Mouse (Mus musculus) heart, postnatal 10 days (tissue): Measurements from ENCODE around the gene Fbl. TPM values are rescaled to one million over a fixed set of nuclear protein-coding genes. Genes with fewer than 3 reads are reported as not detected.
A peak's percentile ranks its signal among the peaks of the same experiment; 100 is the strongest.
"Not testable (repeated sequence)": the region's sequence is repeated elsewhere in the genome, so short reads cannot be mapped to it uniquely, and the experiment has no call there.

ENCODE experiments used
- DNase-seq, 2 experiments: peaks; one replicate each; pipeline ENCODE4 v3.0.0; 2021
- intact Hi-C: fragments of 180-260 bp; cut with DNase I; formaldehyde crosslinking; loops from one replicate; pipeline ENCODE4 v1.15.1; 2025
- total RNA-seq, 2 experiments: library from RNA; stranded (reverse); gene quantifications; 2 replicates each; pipeline ENCODE4 v1.2.3; 2021

Fbl gene
- total RNA-seq, 2 experiments from 2014 or later = 46.8 to 50.0 TPM

DNA sequence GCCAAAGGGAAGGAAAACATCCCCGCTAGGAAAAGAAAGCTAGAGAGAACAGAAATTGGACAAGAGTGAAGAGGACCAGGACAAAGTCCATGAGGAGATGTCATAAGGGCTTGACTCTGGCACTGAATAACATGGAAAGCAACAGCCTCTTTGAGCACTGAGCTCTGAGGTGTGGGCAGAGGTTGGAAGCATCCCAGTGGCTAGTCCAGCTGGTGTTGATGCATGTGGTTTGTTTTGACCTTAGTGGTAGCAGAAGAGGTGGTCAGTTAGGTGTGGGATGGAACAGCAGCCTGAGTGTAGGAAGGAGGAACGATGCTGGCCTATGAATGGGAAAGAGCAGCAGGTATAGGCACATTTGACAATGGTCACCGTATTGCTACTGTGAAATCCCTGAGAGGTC is 22.0 kb downstream of the Fbl start:
- intact Hi-C loops = no loop called here
- no peak for DNase-seq

DNA sequence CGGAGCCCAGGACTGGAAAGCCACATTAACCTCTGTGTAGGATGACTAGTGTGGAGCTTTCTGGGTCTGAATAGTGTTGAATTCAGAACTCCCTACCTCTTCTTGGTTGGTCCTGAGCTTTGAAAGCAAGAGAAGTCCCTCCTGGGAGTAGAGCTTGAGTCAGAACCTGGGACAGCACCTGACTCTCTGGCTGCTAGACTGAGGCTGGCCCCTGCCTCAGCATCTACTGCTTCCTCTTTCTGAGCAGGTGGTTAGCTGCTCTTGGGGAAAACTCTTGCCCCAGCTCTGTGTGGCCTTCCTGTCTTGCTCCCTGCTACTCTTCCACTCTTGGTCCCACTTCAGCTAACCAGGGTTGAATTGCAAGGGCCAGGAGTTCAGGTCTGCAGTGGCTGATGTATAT is 22.4 kb downstream of the Fbl start:
- intact Hi-C loops = no loop called here
- no peak for DNase-seq

DNA sequence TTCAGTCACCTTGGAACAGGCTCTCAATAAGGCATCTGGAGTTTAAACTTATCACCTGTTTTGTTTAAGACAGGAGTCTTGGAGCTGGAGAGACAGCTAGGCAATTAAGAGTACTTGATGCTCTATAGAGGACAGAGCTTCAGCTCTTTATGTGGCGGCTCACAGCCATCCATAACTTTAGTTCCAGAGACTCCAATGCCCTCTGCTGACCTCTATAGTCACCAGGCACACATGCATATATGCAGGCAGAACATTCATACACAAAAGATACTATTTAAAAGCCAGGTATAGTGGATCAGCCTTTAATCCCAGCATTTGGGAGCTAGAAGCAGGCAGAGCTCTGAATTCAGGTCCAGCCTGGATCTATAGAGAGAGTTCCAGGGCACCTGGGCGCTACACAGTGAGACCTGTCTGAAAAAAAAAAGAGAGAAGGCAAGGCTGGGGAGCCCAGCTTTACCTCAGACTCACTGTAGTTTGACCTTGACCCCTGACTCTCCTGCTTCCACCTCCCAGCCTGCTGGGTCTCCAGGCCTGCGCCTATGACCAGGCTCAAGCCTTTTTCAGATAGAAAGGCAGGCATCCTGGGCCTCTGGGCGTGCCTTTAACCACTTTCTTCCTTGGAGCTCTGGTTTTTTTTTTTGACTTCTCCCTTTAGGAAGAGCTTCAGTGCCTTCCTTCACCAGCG is 26.0 kb downstream of the Fbl start:
- DNase-seq = no peak
- intact Hi-C loops = no loop called here

DNA sequence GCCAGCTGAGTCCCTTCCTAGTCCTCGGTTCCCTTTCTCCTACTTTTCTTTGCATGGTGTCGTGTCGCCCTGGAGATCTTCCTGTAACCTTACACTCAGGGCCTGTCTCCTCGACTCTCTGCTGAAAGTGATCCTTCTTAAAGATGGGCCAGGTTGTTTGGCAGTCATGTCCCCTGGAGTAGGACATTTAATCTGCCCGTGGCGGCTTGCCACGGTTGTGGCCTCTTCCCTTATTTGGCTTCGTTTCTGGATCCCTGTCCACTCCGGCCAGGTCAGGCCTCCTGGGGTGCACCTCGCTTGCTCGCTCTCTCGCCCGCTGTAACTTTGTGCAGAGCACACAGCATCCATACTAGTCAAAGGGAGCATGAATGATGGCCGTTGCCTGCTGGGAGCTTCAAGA is 27.0 kb downstream of the Fbl start:
- peak in 1 of 2 experiments; percentile 13 for DNase-seq
- intact Hi-C loops = no loop called here

DNA sequence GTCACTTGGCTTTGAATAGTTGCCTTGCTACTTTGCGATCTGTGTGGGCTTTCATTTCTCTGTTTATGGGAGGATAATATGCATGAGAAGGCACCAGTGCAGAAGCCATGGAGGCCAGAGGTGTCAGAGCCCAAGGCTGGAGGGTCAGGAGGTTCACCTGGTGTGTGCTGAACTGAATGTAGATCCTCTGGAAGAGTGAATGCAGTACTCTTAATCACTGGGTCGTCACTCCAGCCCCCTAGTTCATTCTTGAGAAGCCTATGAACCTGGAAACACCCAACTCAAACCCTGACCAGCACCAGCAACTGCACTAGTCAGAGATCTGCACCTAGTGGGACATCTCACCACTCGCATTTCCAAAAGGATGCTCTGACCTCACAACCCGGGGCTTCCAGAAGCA is 29.5 kb downstream of the Fbl start:
- DNase-seq = no peak
- intact Hi-C loops = no loop called here

DNA sequence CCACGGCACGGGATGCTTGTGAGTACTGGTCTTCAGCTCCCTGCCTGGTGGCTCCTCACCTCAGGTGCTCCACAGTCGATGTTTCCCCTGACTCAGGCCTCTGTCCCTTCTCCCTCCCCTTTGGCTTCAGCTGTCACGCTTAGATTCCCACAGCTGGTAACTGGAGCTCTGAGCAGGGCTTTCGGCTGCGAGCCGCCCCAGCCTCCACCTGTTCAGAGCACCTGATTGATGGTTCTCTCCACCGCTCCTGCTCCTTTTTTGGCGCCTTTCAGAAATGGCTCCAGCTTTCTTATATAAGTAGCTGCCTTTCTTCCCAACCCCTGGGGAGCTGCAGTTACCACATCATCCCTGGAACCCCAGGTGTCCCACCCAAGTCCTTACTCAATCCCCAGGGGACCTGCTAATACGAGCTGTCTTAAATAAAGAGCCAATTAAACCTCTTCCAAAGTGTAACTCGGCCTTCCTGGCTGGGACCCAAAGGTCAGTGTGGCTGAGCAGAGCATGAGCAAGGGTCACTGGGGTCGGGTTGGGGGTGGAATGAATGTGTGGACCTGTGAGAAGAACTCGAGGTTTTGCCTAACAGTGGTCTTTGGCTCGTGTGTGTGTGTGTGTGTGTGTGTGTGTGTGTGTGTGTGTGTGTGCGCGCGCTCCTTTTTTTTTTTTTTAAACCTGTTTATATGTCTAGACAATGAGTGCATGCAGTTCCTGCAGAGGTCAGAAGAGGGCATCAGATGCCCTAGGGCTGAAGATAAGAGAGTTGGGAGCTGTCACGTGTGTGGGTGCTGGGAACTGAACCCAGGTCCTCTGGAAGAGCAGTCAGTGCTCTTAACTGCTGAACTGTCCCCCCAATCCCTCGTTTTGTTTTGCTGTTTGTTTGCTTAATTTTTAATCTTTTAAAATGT is 33.9 kb downstream of the Fbl start:
- no peak for DNase-seq
- intact Hi-C loops = no loop called here

DNA sequence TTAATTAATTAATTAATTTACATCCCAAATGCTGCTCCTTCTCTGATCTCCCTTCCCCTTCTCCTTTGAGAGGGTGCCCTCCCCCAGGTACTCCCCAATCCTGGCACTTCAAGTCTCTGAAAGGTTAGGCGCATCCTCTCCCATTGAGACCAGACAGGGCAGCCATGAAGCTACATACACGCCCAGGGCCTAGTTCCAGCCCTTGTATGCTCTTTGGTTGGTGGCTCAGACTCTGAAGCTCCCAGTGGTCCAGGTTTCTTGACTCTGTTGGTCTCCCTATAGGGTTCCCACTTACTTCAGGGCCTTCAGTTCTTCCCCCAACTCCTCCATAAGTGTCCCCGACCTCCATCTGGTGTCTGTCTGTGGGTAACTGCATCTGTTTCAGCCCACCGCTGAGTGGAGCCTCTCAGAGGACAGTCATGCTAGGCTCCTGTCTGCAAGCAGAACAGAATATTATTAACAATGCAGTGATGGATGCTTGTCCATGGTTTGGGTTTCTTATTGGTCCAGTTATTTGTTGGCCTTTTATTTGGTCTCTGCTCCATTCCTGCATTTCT is 36.6 kb downstream of the Fbl start:
- intact Hi-C loops = no loop called here
- peak; percentile 31 to 60 for DNase-seq

DNA sequence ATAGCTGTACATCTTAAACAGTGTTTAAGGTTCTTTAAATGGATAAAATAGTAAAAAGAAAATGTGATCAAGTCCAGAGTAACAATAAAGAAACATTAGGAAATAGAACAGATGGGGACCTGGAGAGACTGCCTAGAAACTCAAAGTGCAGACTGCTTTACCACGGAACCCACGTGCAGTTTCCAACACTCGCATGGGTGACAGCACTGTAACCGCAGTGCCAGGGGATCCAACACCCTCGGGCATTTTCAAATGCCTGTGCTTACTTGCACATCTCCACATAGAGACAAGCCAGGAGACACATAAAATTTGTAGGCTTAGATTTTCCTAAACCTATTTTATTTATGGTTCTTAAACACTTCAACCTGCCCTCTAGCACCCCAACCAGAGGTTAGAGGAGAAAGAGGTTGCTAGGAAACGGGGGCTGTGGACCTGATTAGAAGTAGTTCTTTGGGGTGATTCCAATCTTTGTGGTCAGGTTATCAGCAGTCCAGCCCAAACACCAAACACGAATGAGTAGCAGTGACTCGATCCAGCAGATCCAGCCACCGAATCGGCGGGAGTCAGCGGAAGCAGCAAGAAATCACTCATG is 39.0 kb downstream of the Fbl start:
- intact Hi-C loops = no loop called here
- DNase-seq = no peak

DNA sequence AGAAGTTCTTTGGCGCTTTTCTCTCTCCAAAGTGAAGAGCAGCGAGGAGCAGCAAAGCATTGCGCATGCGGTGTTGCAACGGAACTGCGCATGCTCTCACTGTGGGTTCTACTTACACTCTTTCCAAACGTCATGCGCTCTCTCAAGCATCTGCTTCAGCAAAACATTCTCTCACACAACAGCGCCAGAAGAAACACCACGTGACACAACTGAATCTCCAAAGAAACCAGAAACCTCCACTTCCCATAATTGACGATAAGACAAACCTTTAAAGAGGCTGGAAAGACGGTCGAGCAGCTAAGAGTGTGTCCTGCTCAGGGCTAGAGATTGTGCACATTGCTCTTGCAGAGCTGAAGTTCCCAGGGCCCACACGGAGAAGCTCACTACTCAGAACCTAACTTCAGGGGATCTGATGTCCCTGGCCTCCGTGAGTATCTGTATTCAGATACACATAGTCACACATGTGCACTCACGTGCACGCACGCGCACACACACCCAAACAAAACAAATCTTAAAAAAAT is 39.5 kb downstream of the Fbl start:
- intact Hi-C loops = no loop called here
- DNase-seq = peak; percentile 72 to 80

DNA sequence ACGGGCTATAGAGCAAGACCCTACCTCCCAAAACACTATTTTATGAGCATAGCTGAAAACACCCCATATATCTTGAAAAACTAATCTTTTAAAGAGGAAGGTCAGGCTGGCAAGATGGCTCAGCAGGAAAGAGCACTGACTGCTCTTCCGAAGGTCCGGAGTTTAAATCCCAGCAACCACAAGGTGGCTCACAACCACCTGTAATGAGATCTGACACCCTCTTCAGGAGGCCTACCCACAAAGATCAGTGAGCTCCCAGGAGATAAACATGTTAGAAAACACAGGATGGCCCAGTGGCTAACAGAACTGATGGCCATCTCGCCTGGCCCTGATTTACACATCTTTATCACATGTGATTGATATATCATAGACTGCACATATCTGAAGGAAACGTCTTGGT is 41.2 kb downstream of the Fbl start:
- DNase-seq = no peak
- intact Hi-C loops = loop anchor here (2.0 to 5.0 kb wide), 2 partner anchors 92 to 160 kb away; partner anchors contain the start of genes Dll3 and Psmc4

DNA sequence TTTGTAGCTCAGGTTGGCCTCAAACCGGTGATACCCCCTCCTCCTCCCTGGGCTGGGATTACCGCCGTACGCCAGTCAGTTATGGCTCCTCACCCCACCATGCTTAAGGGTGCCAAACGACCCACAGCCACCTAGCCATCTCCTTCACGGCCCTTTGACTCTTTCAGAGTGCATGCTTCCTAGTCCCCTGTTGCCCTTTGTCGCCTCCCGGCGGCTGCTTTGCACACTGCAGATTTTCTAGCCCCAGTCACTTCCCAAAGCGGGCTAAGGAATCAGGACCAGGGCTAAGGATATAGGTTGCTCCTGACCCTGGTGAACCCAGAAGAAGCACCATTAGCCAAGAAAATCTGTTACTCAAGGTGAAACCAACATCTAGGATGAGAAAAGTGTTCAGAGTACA is 44.6 kb downstream of the Fbl start:
- intact Hi-C loops = loop anchor here (1.0 to 5.0 kb wide), 2 partner anchors 66 to 88 kb away; partner anchors contain the start of gene Dll3
- peak; percentile 67 to 86 for DNase-seq

DNA sequence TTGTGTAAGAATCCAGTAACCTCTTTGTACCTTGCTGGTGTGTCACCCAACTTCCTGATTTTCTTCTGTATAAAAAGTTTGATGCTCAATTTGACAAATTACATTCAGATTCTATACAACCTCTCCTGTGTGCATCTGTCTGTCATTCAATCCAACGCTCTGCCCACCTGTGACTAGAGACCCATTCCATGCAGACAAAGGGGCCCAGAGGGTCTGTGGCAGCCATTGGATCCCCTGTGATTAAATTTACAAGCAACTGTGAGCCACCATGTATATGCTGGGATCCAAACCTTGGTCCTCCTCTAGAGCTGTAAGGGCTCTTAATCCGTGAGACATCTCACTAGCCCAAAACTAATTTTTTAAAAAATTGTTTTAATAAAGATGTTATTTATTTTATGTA is 46.4 kb downstream of the Fbl start:
- DNase-seq, intact Hi-C loops: not testable (repeated sequence)

DNA sequence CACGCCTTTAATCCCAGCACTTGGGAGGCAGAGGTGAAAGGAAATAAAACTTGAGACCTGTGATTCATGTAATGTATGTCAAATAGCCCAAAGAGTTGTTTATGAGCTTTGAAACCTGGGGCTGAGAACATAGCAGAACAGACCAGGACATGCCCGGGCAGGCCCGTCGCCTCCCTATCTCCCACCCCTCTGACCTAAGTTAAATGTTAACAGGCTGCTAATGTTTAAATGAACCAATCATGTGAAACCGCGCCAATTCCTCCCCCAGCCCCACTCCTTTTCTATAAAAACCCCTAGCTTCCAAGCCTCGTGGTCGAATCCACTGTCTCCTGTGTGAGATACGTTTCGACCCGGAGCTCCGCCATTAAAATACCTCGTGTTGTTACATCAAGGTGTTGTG is 48.3 kb downstream of the Fbl start:
- intact Hi-C loops, DNase-seq: not testable (repeated sequence)

DNA sequence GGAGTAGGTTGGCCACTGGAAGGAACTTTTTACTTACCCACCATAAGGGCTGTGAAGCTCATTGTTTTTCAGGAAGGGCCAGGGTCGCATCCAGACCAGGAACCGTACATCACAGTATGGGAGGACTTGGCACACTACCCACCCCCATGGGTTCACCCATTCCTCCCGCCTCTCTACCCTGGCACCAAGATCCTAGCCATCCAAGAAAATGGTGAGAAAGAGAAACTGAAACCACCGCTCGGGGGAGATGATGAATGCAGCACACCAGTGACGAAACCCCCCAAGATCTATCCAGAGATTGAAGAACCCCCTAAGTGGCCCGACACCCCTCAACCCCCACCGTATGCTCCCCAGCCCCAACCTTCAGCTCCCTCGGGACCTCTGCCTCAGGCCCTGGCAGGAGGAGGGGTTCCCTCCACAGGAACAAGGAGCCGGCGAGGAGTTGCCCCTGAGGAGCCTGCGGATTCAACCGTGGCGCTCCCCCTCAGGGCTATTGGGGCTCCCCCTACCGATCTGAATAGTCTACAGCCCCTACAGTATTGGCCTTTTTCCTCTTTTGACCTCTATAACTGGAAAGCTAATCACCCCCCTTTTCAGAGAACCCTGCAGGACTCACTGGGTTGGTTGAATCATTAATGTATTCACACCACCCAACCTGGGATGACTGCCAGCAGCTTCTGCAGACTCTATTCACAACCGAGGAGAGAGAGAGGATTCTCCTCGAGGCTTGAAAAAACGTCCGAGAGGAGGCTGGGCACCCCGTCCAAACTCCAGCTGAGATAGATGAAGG is 49.6 kb downstream of the Fbl start:
- intact Hi-C loops, DNase-seq: not testable (repeated sequence)

DNA sequence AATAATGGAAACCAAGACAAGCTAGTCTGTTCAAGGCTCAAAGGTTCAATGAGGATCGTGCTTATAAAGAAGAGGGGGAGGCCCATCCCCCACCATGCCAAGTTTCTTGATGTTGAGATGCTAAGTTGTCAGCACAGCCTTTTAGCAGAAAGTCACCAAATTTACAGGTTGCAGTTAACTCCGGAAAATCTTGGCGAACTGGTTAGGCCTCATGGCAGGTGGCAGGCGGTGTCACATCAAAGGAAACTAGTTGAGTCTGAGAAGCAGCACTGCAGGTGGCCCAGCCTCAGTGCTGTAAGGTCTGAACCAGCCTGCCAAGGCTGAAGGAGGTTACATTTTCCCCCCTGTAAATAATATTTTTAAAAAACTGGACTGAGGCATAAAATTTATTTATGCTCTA is 57.3 kb downstream of the Fbl start:
- DNase-seq, intact Hi-C loops: not testable (repeated sequence)

DNA sequence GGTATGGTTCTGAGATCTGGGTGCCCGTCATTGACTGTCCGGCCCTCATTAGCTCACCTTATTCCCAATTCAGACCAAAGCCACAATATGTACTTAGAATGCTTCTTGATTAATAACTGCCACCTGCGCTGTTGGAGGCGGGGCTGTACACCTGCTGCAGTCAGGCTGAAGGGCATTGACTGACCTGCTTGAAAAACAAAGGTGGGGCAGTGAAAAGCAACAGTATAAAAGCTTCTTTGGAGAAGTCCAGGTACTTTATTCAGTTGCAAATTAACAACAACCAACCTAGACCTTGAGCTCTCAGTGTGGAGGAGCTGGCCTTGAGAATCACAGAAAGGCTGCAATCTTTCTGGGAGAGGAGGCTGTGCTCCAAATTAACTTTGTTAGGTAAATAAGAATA is 57.9 kb downstream of the Fbl start:
- intact Hi-C loops, DNase-seq: not testable (repeated sequence)
